Mouse (Mus musculus) thymus, adult 2 months (tissue): ENCODE measurements around the gene Ttll5. TPM values are rescaled to one million over a fixed set of nuclear protein-coding genes. Genes with fewer than 3 reads are reported as not detected.

Experiments
- DNase-seq: peaks from one replicate; pipeline ENCODE4 v3.0.0; 2021
- H3K27ac ChIP-seq: fragments of 200-500 bp; 2 replicates; pipeline ENCODE4 v1.5.1; 2012; ENCODE audit warnings: low read length, control low read depth; ENCODE audit not compliant: control insufficient read depth, insufficient read depth
- H3K27me3 ChIP-seq: fragments of 200-500 bp; 2 replicates; pipeline ENCODE4 v1.6.1; 2012; ENCODE audit warnings: mild to moderate bottlenecking, low read length, moderate library complexity, mixed read lengths; ENCODE audit not compliant: control insufficient read depth, insufficient read depth
- H3K36me3 ChIP-seq: fragments of 200-500 bp; 2 replicates; pipeline ENCODE4 v1.6.1; 2012; ENCODE audit warnings: mild to moderate bottlenecking, low read length, moderate library complexity; ENCODE audit not compliant: control insufficient read depth, insufficient read depth
- H3K4me1 ChIP-seq: fragments of 200-500 bp; replicated peaks from 2 replicates; pipeline ENCODE4 v1.6.1; 2012; ENCODE audit warnings: low read length; ENCODE audit not compliant: control insufficient read depth, insufficient read depth
- H3K4me3 ChIP-seq: fragments of 200-500 bp; 2 replicates; pipeline ENCODE4 v1.5.1; 2012; ENCODE audit warnings: mild to moderate bottlenecking, low read length, control low read depth, moderate library complexity; ENCODE audit not compliant: control insufficient read depth, insufficient read depth
- CTCF ChIP-seq: fragments of 200-500 bp; IDR thresholded peaks from 2 replicates; pipeline ENCODE4 v1.5.1; 2012; ENCODE audit warnings: mild to moderate bottlenecking, control low read depth, low read length, moderate library complexity, borderline replicate concordance; ENCODE audit not compliant: control insufficient read depth, poor library complexity, insufficient read depth; ENCODE audit errors: extremely low read depth
- POLR2A ChIP-seq: fragments of 200-500 bp; IDR thresholded peaks from 2 replicates; pipeline ENCODE4 v1.6.1; 2012; ENCODE audit warnings: mild to moderate bottlenecking, low read length, control low read depth, moderate library complexity; ENCODE audit not compliant: control insufficient read depth, poor library complexity, insufficient read depth; ENCODE audit errors: extremely low read depth
- WGBS: fragments of 180-500 bp; shearing (Covaris S2); methylation state at CpG from one replicate; pipeline ENCODE4 v1.1.7; 2018; 5-methylcytosine and 5-hydroxymethylcytosine counted together
- polyA plus RNA-seq: library from polyadenylated mRNA; depleted of rRNA; stranded (reverse); fragments of >200 nt; gene quantifications from 2 replicates; pipeline ENCODE4 v1.2.3, GENCODE M21; 2012

Gene Ttll5
- polyA plus RNA-seq, 1 experiment = 20.2 TPM

GRCm38 (mm10) chr12:85869423-85869822, 45.0 kb downstream of the Ttll5 start:
- no peak for TF ChIP-seq CTCF
- no peak for TF ChIP-seq POLR2A
- Histone ChIP-seq H3K4me1 (no peaks in the 10 kb centered on the region), H3K27me3 (no peaks in the 10 kb centered on the region), H3K4me3 (no peak overlapping the region), H3K27ac (no peak overlapping the region), H3K36me3 (no peaks in the 10 kb centered on the region)
- no peak for DNase-seq
- WGBS = 86% methylated on average over 6 of the region's 6 CpGs

GRCm38 (mm10) chr12:85879631-85880314, 55.3 kb downstream of the Ttll5 start:
- no peak for DNase-seq
- H3K4me1 ChIP-seq = no peaks in the 10 kb centered on the region
- H3K4me3 ChIP-seq = no peak overlapping the region
- WGBS = 94% methylated on average over 8 of the region's 8 CpGs
- no peak for TF ChIP-seq CTCF
- no peak for TF ChIP-seq POLR2A
- H3K36me3 ChIP-seq = peaks cover 10% of the 10 kb centered on the region
- H3K27me3 ChIP-seq = no peaks in the 10 kb centered on the region
- no peak overlapping the region for H3K27ac ChIP-seq

GRCm38 (mm10) chr12:85885024-85885423, 60.6 kb downstream of the Ttll5 start:
- TF ChIP-seq CTCF (no peak), POLR2A (no peak)
- 95% methylated on average over 3 of the region's 3 CpGs for WGBS
- Histone ChIP-seq H3K27me3 (no peaks in the 10 kb centered on the region), H3K27ac (no peak overlapping the region), H3K4me3 (no peak overlapping the region), H3K4me1 (no peaks in the 10 kb centered on the region), H3K36me3 (peaks cover under 1% of the 10 kb centered on the region; the same call in 1 of the 2 replicates)
- DNase-seq = no peak

- TF ChIP-seq POLR2A (no peak), CTCF (no peak)
- no peak overlapping the region for H3K27ac ChIP-seq
- no peaks in the 10 kb centered on the region for H3K27me3 ChIP-seq
- 93% methylated on average over 4 of the region's 4 CpGs for WGBS
- DNase-seq = no peak
- no peak overlapping the region for H3K4me3 ChIP-seq
- H3K36me3 ChIP-seq = peaks cover 14% of the 10 kb centered on the region
- no peaks in the 10 kb centered on the region for H3K4me1 ChIP-seq
Observed at GRCm38 (mm10) chr12:85890054-85890453, 65.6 kb downstream of the Ttll5 start.

- no peaks in the 10 kb centered on the region for H3K36me3 ChIP-seq
- no peak for DNase-seq
- TF ChIP-seq CTCF = no peak
- no peak for TF ChIP-seq POLR2A
- no peaks in the 10 kb centered on the region for H3K27me3 ChIP-seq
- H3K4me3 ChIP-seq = no peak overlapping the region
- H3K4me1 ChIP-seq = no peaks in the 10 kb centered on the region
- WGBS = 95% methylated on average over 6 of the region's 6 CpGs
- no peak overlapping the region for H3K27ac ChIP-seq
Observed at GRCm38 (mm10) chr12:85903986-85904385, 79.5 kb downstream of the Ttll5 start.

GRCm38 (mm10) chr12:85905666-85906065, 81.2 kb downstream of the Ttll5 start:
- no peaks in the 10 kb centered on the region for H3K4me1 ChIP-seq
- no peak overlapping the region for H3K4me3 ChIP-seq
- no peak for DNase-seq
- WGBS = 98% methylated on average over 2 of the region's 2 CpGs
- no peaks in the 10 kb centered on the region for H3K27me3 ChIP-seq
- H3K27ac ChIP-seq = no peak overlapping the region
- no peak for TF ChIP-seq POLR2A
- no peaks in the 10 kb centered on the region for H3K36me3 ChIP-seq

GRCm38 (mm10) chr12:85907896-85908295, 83.4 kb downstream of the Ttll5 start:
- Histone ChIP-seq H3K27ac (no peak overlapping the region), H3K27me3 (no peaks in the 10 kb centered on the region), H3K4me1 (no peaks in the 10 kb centered on the region), H3K4me3 (no peak overlapping the region), H3K36me3 (no peaks in the 10 kb centered on the region)
- 98% methylated on average over 3 of the region's 3 CpGs for whole genome bisulfite sequencing
- no peak for DNase-seq
- TF ChIP-seq POLR2A (no peak), CTCF (no peak)
